Mouse (Mus musculus) splenic B cell, adult 2 months (primary cell): ENCODE results near the gene Npc2.

Experiments used
- DNase-seq: peaks from one replicate; pipeline ENCODE4 v3.0.0-alpha.2; 2011; ENCODE audit warnings: low read depth, low spot score
- H3K27me3 ChIP-seq: 2 replicates; pipeline ENCODE4 v1.6.1; 2012; ENCODE audit warnings: mild to moderate bottlenecking, low read length, moderate library complexity, mixed read lengths; ENCODE audit not compliant: control insufficient read depth, poor library complexity, insufficient read depth, severe bottlenecking
- H3K36me3 ChIP-seq: 2 replicates; pipeline ENCODE4 v1.6.1; 2012; ENCODE audit warnings: mild to moderate bottlenecking, low read length, moderate library complexity, mixed read lengths; ENCODE audit not compliant: control insufficient read depth, poor library complexity, insufficient read depth, severe bottlenecking

The Npc2 gene

GRCm38 (mm10) chr12:84726986-84727385 lies 46.0 kb downstream of the Npc2 start:
- DNase-seq = no peak
- Histone ChIP-seq H3K27me3 (no peaks in the 10 kb centered on the region), H3K36me3 (no peaks in the 10 kb centered on the region)

- no peaks in the 10 kb centered on the region for H3K27me3 ChIP-seq
- no peaks in the 10 kb centered on the region for H3K36me3 ChIP-seq
- DNase-seq = no peak
Observed at GRCm38 (mm10) chr12:84726391-84726790, 46.6 kb downstream of the Npc2 start.

- Histone ChIP-seq H3K36me3 (no peaks in the 10 kb centered on the region), H3K27me3 (no peaks in the 10 kb centered on the region)
- DNase-seq = no peak
Observed at GRCm38 (mm10) chr12:84718462-84719244, 54.3 kb downstream of the Npc2 start.

GRCm38 (mm10) chr12:84714578-84714977 lies 58.4 kb downstream of the Npc2 start:
- DNase-seq = no peak
- Histone ChIP-seq H3K36me3 (no peaks in the 10 kb centered on the region), H3K27me3 (no peaks in the 10 kb centered on the region)

GRCm38 (mm10) chr12:84709842-84710439 lies 63.0 kb downstream of the Npc2 start:
- H3K27me3 ChIP-seq = no peaks in the 10 kb centered on the region
- H3K36me3 ChIP-seq = no peaks in the 10 kb centered on the region
- DNase-seq = no peak

- no peak for DNase-seq
- Histone ChIP-seq H3K27me3 (no peaks in the 10 kb centered on the region), H3K36me3 (no peaks in the 10 kb centered on the region)
Observed at GRCm38 (mm10) chr12:84707804-84708203, 65.1 kb downstream of the Npc2 start.

GRCm38 (mm10) chr12:84706886-84707285 lies 66.1 kb downstream of the Npc2 start:
- no peak for DNase-seq
- no peaks in the 10 kb centered on the region for H3K36me3 ChIP-seq
- H3K27me3 ChIP-seq = no peaks in the 10 kb centered on the region; the same call in 1 of the 2 replicates
